Comparison of ENCODE assay signal across 22 mouse cellular contexts in the genomic region with DNA sequence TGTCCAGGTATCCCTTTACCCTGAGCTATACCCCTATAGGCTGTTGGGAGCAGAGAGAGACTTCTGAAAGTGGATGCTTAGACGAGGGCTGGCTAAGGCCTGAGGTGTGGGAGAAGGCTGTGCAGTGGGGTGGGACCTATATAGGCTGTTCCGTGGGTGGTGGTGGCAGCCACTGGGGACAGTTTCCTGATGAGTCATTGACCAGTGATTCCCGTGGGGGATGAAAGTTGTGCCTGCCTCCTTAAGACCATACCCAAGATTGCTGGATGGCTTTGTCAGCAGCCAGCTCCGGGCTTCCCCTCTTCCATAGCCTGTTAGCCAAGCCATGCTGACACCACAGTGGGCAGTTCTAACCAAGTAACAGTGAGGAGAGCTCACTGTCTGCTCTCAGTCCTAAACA. TPM values are rescaled to one million over a fixed set of nuclear protein-coding genes. Genes with fewer than 3 reads are reported as not detected.
DNase-seq lines count a peak whose midpoint lies in the region; ATAC-seq lines count a peak whose summit lies in the region.
"Had no signal": no experiment of that assay in that cellular context is flagged by ENCODE, and none has a peak within 500 bp of the region (broad histone marks: within the 10 kb centered on the region; RNA-seq: fewer than 3 reads in every experiment).

No protein-coding gene starts in this region.

- H3K9ac ChIP-seq in hindbrain, embryonic 13.5 days, result 0 out of 2 replicates have a peak overlapping the region, but pooled peaks have one; percentile 19
- no peak overlapping the region for H3K9ac ChIP-seq in hindbrain, embryonic 14.5 days
- no peak overlapping the region for H3K9ac ChIP-seq in kidney, embryonic 16.5 days (replicated peaks; ENCODE audit: low read length)
- H3K9ac ChIP-seq: forebrain, embryonic 12.5 days; hindbrain, embryonic 12.5 days had no signal

- H3K27me3 ChIP-seq in hindbrain, embryonic 13.5 days, result peaks cover 38% of the 10 kb centered on the region
- H3K27me3 ChIP-seq in hindbrain, embryonic 14.5 days (ENCODE audit: control insufficient read depth, insufficient read depth, low read length), result peaks cover 25% of the 10 kb centered on the region
- no peaks in the 10 kb centered on the region for H3K27me3 ChIP-seq in kidney, embryonic 16.5 days (ENCODE audit: insufficient read depth, low read length)

- no peak for DNase-seq in hindbrain, embryonic 14.5 days (ENCODE audit: low spot score)
- no peak for DNase-seq in kidney, postnatal 4 days
- DNase-seq in Muller cell, postnatal 12 days (ENCODE audit: inconsistent ontology term), result peak; percentile 33
- DNase-seq in heart, adult 8-10 months (ENCODE audit: low spot score), result no peak
- DNase-seq: adrenal gland, postnatal 10 days; B cell, adult 2 months; cerebellum, adult 2 months; cerebellum, postnatal 10 days; gastrocnemius, adult 2 months; gastrocnemius, postnatal 25 days; heart, postnatal 10 days; heart, postnatal 4 days had no signal

- no peak overlapping the region for H3K4me2 ChIP-seq in hindbrain, embryonic 13.5 days
- H3K4me2 ChIP-seq in hindbrain, embryonic 14.5 days (replicated peaks), result no peak overlapping the region
- no peak overlapping the region for H3K4me2 ChIP-seq in kidney, embryonic 16.5 days (replicated peaks; ENCODE audit: low read depth, low read length)
- H3K4me2 ChIP-seq: forebrain, embryonic 12.5 days; hindbrain, embryonic 12.5 days had no signal

- H3K4me1 ChIP-seq in hindbrain, embryonic 13.5 days (replicated peaks), result peaks cover 22% of the 10 kb centered on the region
- H3K4me1 ChIP-seq in hindbrain, embryonic 14.5 days (replicated peaks; ENCODE audit: control insufficient read depth, insufficient read depth, low read length), result peaks cover 11% of the 10 kb centered on the region; the same call in 1 of the 2 replicates
- peaks cover 9% of the 10 kb centered on the region for H3K4me1 ChIP-seq in kidney, embryonic 16.5 days (ENCODE audit: insufficient read depth, low read length)

- peaks cover 54% of the 10 kb centered on the region for H3K36me3 ChIP-seq in hindbrain, embryonic 13.5 days
- peaks cover 53% of the 10 kb centered on the region for H3K36me3 ChIP-seq in hindbrain, embryonic 14.5 days (replicated peaks; ENCODE audit: control insufficient read depth, insufficient read depth)
- peaks cover 37% of the 10 kb centered on the region for H3K36me3 ChIP-seq in kidney, embryonic 16.5 days (ENCODE audit: insufficient read depth, low read length)

- ATAC-seq in hindbrain, embryonic 13.5 days (ENCODE audit: low FRiP score), result no peak
- no peak for ATAC-seq in hindbrain, embryonic 14.5 days (ENCODE audit: low FRiP score)
- ATAC-seq in kidney, embryonic 16.5 days (ENCODE audit: low FRiP score, low TSS enrichment), result no peak
- ATAC-seq: CD4-positive, CD25-positive, alpha-beta regulatory T cell, adult 4 months; forebrain, embryonic 16.5 days; inflammation-experienced regulatory T-cells, adult 6 months; intestine, postnatal 0 days had no signal

- no peaks in the 10 kb centered on the region for H3K9me3 ChIP-seq in hindbrain, embryonic 13.5 days
- no peaks in the 10 kb centered on the region for H3K9me3 ChIP-seq in hindbrain, embryonic 14.5 days (ENCODE audit: control insufficient read depth, low read length)
- no peaks in the 10 kb centered on the region for H3K9me3 ChIP-seq in kidney, embryonic 16.5 days (ENCODE audit: low read length)
- H3K9me3 ChIP-seq: forebrain, embryonic 12.5 days; G1E; heart, embryonic 10.5 days; hindbrain, embryonic 12.5 days had no signal

- WGBS in hindbrain, embryonic 13.5 days, result 90% methylated on average over 4 of the region's 4 CpGs
- WGBS in hindbrain, embryonic 14.5 days, result 82% methylated on average over 4 of the region's 4 CpGs
- WGBS in kidney, embryonic 16.5 days, result 73% methylated on average over 4 of the region's 4 CpGs

- H3K4me3 ChIP-seq in hindbrain, embryonic 13.5 days, result no peak overlapping the region
- H3K4me3 ChIP-seq in hindbrain, embryonic 14.5 days (replicated peaks; ENCODE audit: low read length), result no peak overlapping the region
- no peak overlapping the region for H3K4me3 ChIP-seq in kidney, embryonic 16.5 days (ENCODE audit: low read length)
- H3K4me3 ChIP-seq: forebrain, embryonic 12.5 days; gastrocnemius, adult 2 months; heart, embryonic 10.5 days; hindbrain, embryonic 12.5 days had no signal

- H3K27ac ChIP-seq in hindbrain, embryonic 13.5 days, result no peak overlapping the region
- H3K27ac ChIP-seq in hindbrain, embryonic 14.5 days, result no peak overlapping the region
- H3K27ac ChIP-seq in kidney, embryonic 16.5 days (ENCODE audit: low read length), result 0 out of 2 replicates have a peak overlapping the region, but pooled peaks have one; percentile 30
- H3K27ac ChIP-seq: forebrain, embryonic 12.5 days; heart, embryonic 10.5 days; hindbrain, embryonic 12.5 days had no signal

RNA-seq across cellular contexts. Expression of a gene that starts 2.8 kb away (rescaled TPM):
- 1.00 and 2.2 TPM in 2 replicates for polyA plus RNA-seq in hindbrain, embryonic 13.5 days (2015; fragmentation: Nextera tagmentation; extraction: Ambion mirVana)
- polyA plus RNA-seq in hindbrain, embryonic 14.5 days (2014; fragmentation: Nextera tagmentation; extraction: Ambion mirVana), result 1.3 and 2.4 TPM in 2 replicates
- polyA plus RNA-seq in kidney, embryonic 16.5 days (2015; fragmentation: Nextera tagmentation; extraction: Ambion mirVana), result 58.3 and 64.5 TPM in 2 replicates
- total RNA-seq in heart, adult 8-10 months (2022), result 10 to 100 TPM; 15.7 to 31.8 (median 20.3) TPM

RNA-seq across cellular contexts. Expression of a gene that starts 6.5 kb away (rescaled TPM):
- 24.5 and 25.4 TPM in 2 replicates for polyA plus RNA-seq in hindbrain, embryonic 13.5 days (2015; fragmentation: Nextera tagmentation; extraction: Ambion mirVana)
- polyA plus RNA-seq in hindbrain, embryonic 14.5 days (2014; fragmentation: Nextera tagmentation; extraction: Ambion mirVana), result 17.8 and 19.9 TPM in 2 replicates
- 48.1 and 50.2 TPM in 2 replicates for polyA plus RNA-seq in kidney, embryonic 16.5 days (2015; fragmentation: Nextera tagmentation; extraction: Ambion mirVana)
- total RNA-seq in heart, adult 8-10 months (2022), result 1 to 10 TPM; 6.9 to 8.8 (median 7.5) TPM

RNA-seq across cellular contexts. Expression of a gene that starts 7.6 kb away (rescaled TPM):
- 11.6 and 11.8 TPM in 2 replicates for polyA plus RNA-seq in hindbrain, embryonic 13.5 days (2015; fragmentation: Nextera tagmentation; extraction: Ambion mirVana)
- 10.7 and 11.0 TPM in 2 replicates for polyA plus RNA-seq in hindbrain, embryonic 14.5 days (2014; fragmentation: Nextera tagmentation; extraction: Ambion mirVana)
- polyA plus RNA-seq in kidney, embryonic 16.5 days (2015; fragmentation: Nextera tagmentation; extraction: Ambion mirVana), result 21.5 and 23.6 TPM in 2 replicates
- 10 to 100 TPM; 40.3 to 48.2 (median 44.7) TPM for total RNA-seq in heart, adult 8-10 months (2022)

RNA-seq across cellular contexts. Expression of a gene that starts 37.2 kb away (rescaled TPM):
- polyA plus RNA-seq in hindbrain, embryonic 13.5 days (2015; fragmentation: Nextera tagmentation; extraction: Ambion mirVana), result not detected in 2 replicates
- 0.13 TPM in 1 of 2 replicates, not detected in the other for polyA plus RNA-seq in hindbrain, embryonic 14.5 days (2014; fragmentation: Nextera tagmentation; extraction: Ambion mirVana)
- polyA plus RNA-seq in kidney, embryonic 16.5 days (2015; fragmentation: Nextera tagmentation; extraction: Ambion mirVana), result 12.6 and 14.2 TPM in 2 replicates
- under 1 TPM in 1 of 4 experiments, not detected in 3; 0.06 TPM for total RNA-seq in heart, adult 8-10 months (2022)
- total RNA-seq: gastrocnemius, adult 2 months; gastrocnemius, postnatal 25 days had no signal
- polyA plus RNA-seq: CD4-positive, CD25-positive, alpha-beta regulatory T cell, adult 4 months; inflammation-experienced regulatory T-cells, adult 6 months had no signal

RNA-seq across cellular contexts. Expression of a gene that starts 55.8 kb away (rescaled TPM):
- 30.9 TPM in 2 replicates for polyA plus RNA-seq in hindbrain, embryonic 13.5 days (2015; fragmentation: Nextera tagmentation; extraction: Ambion mirVana)
- 17.3 and 20.8 TPM in 2 replicates for polyA plus RNA-seq in hindbrain, embryonic 14.5 days (2014; fragmentation: Nextera tagmentation; extraction: Ambion mirVana)
- polyA plus RNA-seq in kidney, embryonic 16.5 days (2015; fragmentation: Nextera tagmentation; extraction: Ambion mirVana), result 33.4 and 34.5 TPM in 2 replicates
- total RNA-seq in heart, adult 8-10 months (2022), result 100 to 1,000 TPM in 2 of 4 experiments, 10 to 100 TPM in 2; 96.2 to 103 (median 100) TPM

Comparison
In these comparisons a context has a peak if more than half of its experiments do, and no peak if none do; other contexts are left out.
1. RNA of a gene that starts 2.8 kb away (polyA plus RNA-seq): 58.3 to 64.5 TPM in kidney, embryonic 16.5 days; 1.3 to 2.4 TPM in hindbrain, embryonic 14.5 days and 1.00 to 2.2 TPM in hindbrain, embryonic 13.5 days; every median in the first group is over 10 times any median in the second.